Mouse (Mus musculus) forebrain, postnatal 0 days (tissue): ENCODE measurements at regions not wholly inside any gene's neighbourhood (a gene's known extent, or its start where the extent isn't known, plus 50 kb on each side); places are given as distances from the start of the nearest gene placed in this dataset.

ENCODE experiments used
- ATAC-seq: fragments of 200-750 bp; cut with Nextera tagmentation; 2 replicates; pipeline ENCODE4 v1.8.0; 2017; ENCODE audit warnings: mild to moderate bottlenecking, moderate library complexity
- DNase-seq: peaks from one replicate; pipeline ENCODE4 v3.0.0-alpha.2; 2015
- H3K27ac ChIP-seq: fragments of 300-500 bp; sonication (generic); 2 replicates; pipeline ENCODE4 v1.5.1; 2014; ENCODE audit warnings: low read depth, mild to moderate bottlenecking, antibody characterized with exemption, low read length, moderate library complexity, mixed read lengths
- H3K27me3 ChIP-seq: fragments of 300-500 bp; sonication (generic); 2 replicates; pipeline ENCODE4 v1.6.1; 2014; ENCODE audit warnings: mild to moderate bottlenecking, low read length, mixed read lengths; ENCODE audit not compliant: insufficient read depth
- H3K36me3 ChIP-seq: fragments of 300-500 bp; sonication (generic); 2 replicates; pipeline ENCODE4 v1.6.1; 2014; ENCODE audit warnings: mild to moderate bottlenecking, moderate library complexity; ENCODE audit not compliant: insufficient read depth
- H3K4me1 ChIP-seq: fragments of 300-500 bp; sonication (generic); 2 replicates; pipeline ENCODE4 v1.6.1; 2014; ENCODE audit warnings: antibody characterized with exemption; ENCODE audit not compliant: insufficient read depth
- H3K4me2 ChIP-seq: fragments of 300-500 bp; sonication (generic); 2 replicates; pipeline ENCODE4 v1.6.1; 2014; ENCODE audit warnings: low read depth, mild to moderate bottlenecking, moderate library complexity
- H3K4me3 ChIP-seq: fragments of 300-500 bp; sonication (generic); 2 replicates; pipeline ENCODE4 v1.5.1; 2014; ENCODE audit warnings: low read depth, low read length, mixed read lengths
- H3K9ac ChIP-seq: fragments of 300-500 bp; sonication (generic); 2 replicates; pipeline ENCODE4 v1.6.1; 2014; ENCODE audit warnings: mild to moderate bottlenecking
- H3K9me3 ChIP-seq: fragments of 300-500 bp; sonication (generic); 2 replicates; pipeline ENCODE4 v1.6.1; 2016; ENCODE audit warnings: low read length
- CTCF ChIP-seq: sonication (generic); IDR thresholded peaks from 2 replicates; pipeline ENCODE4 v1.5.1; 2016; ENCODE audit warnings: antibody characterized with exemption, control low read depth, low read depth
- WGBS: fragments of 180-500 bp; shearing (Covaris S2); extraction: QIAGEN DNeasy Blood & Tissue Kit; methylation state at CpG from one replicate; pipeline ENCODE4 v1.1.7; 2014; 5-methylcytosine and 5-hydroxymethylcytosine counted together

- no peaks in the 10 kb centered on the region for H3K36me3 ChIP-seq
- 48% methylated on average over 12 of the region's 12 CpGs for WGBS
- no peak overlapping the region for H3K9ac ChIP-seq
- no peaks in the 10 kb centered on the region for H3K9me3 ChIP-seq
- no peaks in the 10 kb centered on the region for H3K4me1 ChIP-seq
- DNase-seq (no peak), ATAC-seq (no peak)
- TF ChIP-seq CTCF, result no peak
- no peak overlapping the region for H3K27ac ChIP-seq
- no peak overlapping the region for H3K4me2 ChIP-seq
- no peaks in the 10 kb centered on the region for H3K27me3 ChIP-seq
- no peak overlapping the region for H3K4me3 ChIP-seq
These were observed 100.8 kb upstream of the Slc44a1 start for GRCm38 (mm10) chr4:53339125-53340020.

- Histone ChIP-seq H3K4me2 (no peak overlapping the region), H3K9ac (no peak overlapping the region), H3K27me3 (no peaks in the 10 kb centered on the region), H3K9me3 (no peaks in the 10 kb centered on the region), H3K4me1 (no peaks in the 10 kb centered on the region), H3K27ac (no peak overlapping the region), H3K4me3 (no peak overlapping the region), H3K36me3 (no peaks in the 10 kb centered on the region)
- 79% methylated on average over 4 of the region's 4 CpGs for WGBS
- TF ChIP-seq CTCF, result no peak
- DNase-seq, result no peak
- no peak for ATAC-seq
These were observed 101.7 kb upstream of the Slc44a1 start for GRCm38 (mm10) chr4:53338479-53338878.

- Histone ChIP-seq H3K9ac (no peak overlapping the region), H3K36me3 (no peaks in the 10 kb centered on the region), H3K27me3 (no peaks in the 10 kb centered on the region), H3K4me3 (no peak overlapping the region), H3K9me3 (no peaks in the 10 kb centered on the region), H3K27ac (no peak overlapping the region), H3K4me1 (no peaks in the 10 kb centered on the region), H3K4me2 (no peak overlapping the region)
- no peak for TF ChIP-seq CTCF
- no peak for DNase-seq
- WGBS, result 60% methylated on average over 8 of the region's 8 CpGs
- no peak for ATAC-seq
These were observed 102.4 kb upstream of the Slc44a1 start for GRCm38 (mm10) chr4:53337784-53338183.

- Histone ChIP-seq H3K4me2 (no peak overlapping the region), H3K9ac (no peak overlapping the region), H3K9me3 (no peaks in the 10 kb centered on the region), H3K36me3 (no peaks in the 10 kb centered on the region), H3K4me3 (no peak overlapping the region), H3K4me1 (no peaks in the 10 kb centered on the region), H3K27me3 (no peaks in the 10 kb centered on the region), H3K27ac (no peak overlapping the region)
- no peak for TF ChIP-seq CTCF
- ATAC-seq (no peak), DNase-seq (no peak)
- 63% methylated on average over 7 of the region's 7 CpGs for WGBS
These were observed 112.6 kb upstream of the Slc44a1 start for GRCm38 (mm10) chr4:53327382-53328165.

GRCm38 (mm10) chr4:53323838-53324237 lies 116.4 kb upstream of the Slc44a1 start:
- Histone ChIP-seq H3K9me3 (no peaks in the 10 kb centered on the region), H3K36me3 (no peaks in the 10 kb centered on the region), H3K4me3 (no peak overlapping the region), H3K27ac (no peak overlapping the region), H3K9ac (no peak overlapping the region), H3K4me1 (no peaks in the 10 kb centered on the region), H3K4me2 (no peak overlapping the region), H3K27me3 (no peaks in the 10 kb centered on the region)
- WGBS, result 87% methylated on average over 4 of the region's 4 CpGs
- DNase-seq (no peak), ATAC-seq (no peak)
- TF ChIP-seq CTCF, result no peak

GRCm38 (mm10) chr4:53323195-53323594 lies 117.0 kb upstream of the Slc44a1 start:
- Histone ChIP-seq H3K36me3 (no peaks in the 10 kb centered on the region), H3K4me2 (no peak overlapping the region), H3K4me1 (no peaks in the 10 kb centered on the region), H3K27ac (no peak overlapping the region), H3K27me3 (no peaks in the 10 kb centered on the region), H3K9ac (no peak overlapping the region), H3K4me3 (no peak overlapping the region), H3K9me3 (no peaks in the 10 kb centered on the region)
- no peak for TF ChIP-seq CTCF
- DNase-seq, result no peak
- ATAC-seq, result no peak
- 79% methylated on average over 3 of the region's 3 CpGs for WGBS

GRCm38 (mm10) chr4:53322484-53322883 lies 117.7 kb upstream of the Slc44a1 start:
- WGBS, result 49% methylated on average over 5 of the region's 5 CpGs
- no peak overlapping the region for H3K4me3 ChIP-seq
- no peaks in the 10 kb centered on the region for H3K4me1 ChIP-seq
- no peak overlapping the region for H3K4me2 ChIP-seq
- no peaks in the 10 kb centered on the region for H3K27me3 ChIP-seq
- no peaks in the 10 kb centered on the region for H3K36me3 ChIP-seq
- TF ChIP-seq CTCF, result no peak
- ATAC-seq (no peak), DNase-seq (no peak)
- H3K9ac ChIP-seq, result no peak overlapping the region
- H3K27ac ChIP-seq, result no peak overlapping the region
- H3K9me3 ChIP-seq, result no peaks in the 10 kb centered on the region
